Mouse (Mus musculus): ENCODE data around the gene Sec1.

Sec1 gene

GRCm38 (mm10) chr7:45693921-45694591 lies at the start of gene Sec1:
Gene Sec1, minus strand, starts transcription at chr7:45694402.
- no peak for DNase-seq (ENCODE audit: low read depth, low spot score)

GRCm38 (mm10) chr7:45742338-45742737 lies 48.1 kb upstream of the Sec1 start:
- DNase-seq (ENCODE audit: low read depth, low spot score): no peak

DNA sequence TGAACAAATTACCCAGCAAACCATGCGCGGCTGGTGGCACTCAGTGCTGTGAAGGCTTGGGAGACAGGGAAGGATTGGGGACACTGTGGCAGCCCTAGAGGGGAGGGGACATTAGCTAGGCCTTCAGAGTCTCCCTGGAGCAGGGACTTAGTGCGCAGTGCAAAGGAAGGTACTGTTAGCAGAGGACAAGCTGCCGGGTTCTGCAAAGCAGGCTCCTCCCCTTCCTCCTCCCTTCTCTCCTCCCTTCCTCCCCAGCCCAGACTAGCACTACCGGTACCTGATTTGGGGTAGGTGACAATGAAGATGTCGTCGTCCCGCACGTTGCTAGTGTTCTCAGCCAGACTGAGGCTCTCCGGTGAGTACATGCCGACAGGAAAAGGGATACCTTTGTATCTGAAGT lies 47.6 kb upstream of the Sec1 start:
- no peak for DNase-seq (ENCODE audit: low read depth, low spot score)

DNA sequence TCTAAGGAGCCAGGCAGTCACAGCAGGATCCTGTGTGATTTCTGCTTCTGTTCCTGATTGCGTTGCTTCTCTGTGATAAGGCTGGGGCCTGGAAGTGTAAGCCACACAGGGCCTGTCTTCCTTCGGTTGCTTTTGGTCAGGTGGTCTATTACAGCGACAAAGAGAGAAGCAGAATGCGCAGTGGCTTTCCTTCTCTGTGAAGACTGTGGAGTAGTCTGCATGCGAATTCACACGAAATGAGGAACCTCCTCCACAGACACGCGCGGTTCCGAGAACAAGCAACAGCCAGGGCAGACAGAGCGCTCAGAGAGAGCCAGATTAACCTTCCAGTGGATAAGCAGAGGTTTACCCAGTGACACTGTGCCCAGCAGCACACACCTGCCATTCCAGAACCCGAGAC lies 47.1 kb upstream of the Sec1 start:
- DNase-seq (ENCODE audit: low read depth, low spot score): no peak

DNA sequence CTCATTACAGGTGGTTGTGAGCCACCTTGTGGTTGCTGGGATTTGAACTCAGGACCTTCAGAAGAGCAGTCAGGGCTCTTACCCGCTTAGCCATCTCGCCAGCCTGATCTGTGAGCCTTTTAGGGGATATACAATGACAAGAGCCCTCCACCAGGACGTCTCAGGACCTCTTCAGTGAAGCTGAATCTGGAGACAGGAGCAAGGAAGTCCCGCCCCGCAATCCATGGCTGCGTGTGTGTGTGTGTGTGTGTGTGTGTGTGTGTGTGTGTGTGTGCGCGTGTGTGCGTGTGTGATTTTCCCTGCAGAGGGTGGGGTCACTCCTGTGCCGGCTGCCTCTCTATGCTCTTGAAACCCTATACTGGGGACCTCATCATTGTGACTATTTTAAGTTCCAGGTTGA lies 45.6 kb upstream of the Sec1 start:
- DNase-seq (ENCODE audit: low read depth, low spot score): no peak

- peak; percentile 73 for DNase-seq (ENCODE audit: low read depth, low spot score)
These were observed 45.1 kb upstream of the Sec1 start for GRCm38 (mm10) chr7:45739162-45739763.

DNA sequence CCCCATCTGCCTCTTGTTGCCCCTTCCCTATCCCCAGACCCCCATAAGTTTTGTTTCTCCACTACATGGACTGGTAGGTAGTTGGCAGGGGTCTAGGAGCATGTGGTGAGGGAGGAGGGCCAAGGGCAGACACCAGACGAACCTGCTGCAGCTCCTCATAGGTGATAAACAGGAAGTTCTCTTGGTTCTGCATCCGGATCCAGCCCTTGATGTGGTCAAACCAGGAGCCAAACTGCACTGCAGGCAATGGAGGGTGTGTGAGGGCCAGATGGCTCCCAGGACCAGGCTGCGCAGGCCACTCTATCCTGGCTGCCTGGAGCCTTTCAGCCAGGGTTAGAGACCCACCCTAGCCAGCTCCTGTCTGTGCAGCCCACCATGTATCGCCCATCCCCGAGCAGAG lies 39.3 kb upstream of the Sec1 start:
- DNase-seq (ENCODE audit: low read depth, low spot score): no peak

GRCm38 (mm10) chr7:45730727-45731431 lies 36.7 kb upstream of the Sec1 start:
- no peak for DNase-seq (ENCODE audit: low read depth, low spot score)

DNA sequence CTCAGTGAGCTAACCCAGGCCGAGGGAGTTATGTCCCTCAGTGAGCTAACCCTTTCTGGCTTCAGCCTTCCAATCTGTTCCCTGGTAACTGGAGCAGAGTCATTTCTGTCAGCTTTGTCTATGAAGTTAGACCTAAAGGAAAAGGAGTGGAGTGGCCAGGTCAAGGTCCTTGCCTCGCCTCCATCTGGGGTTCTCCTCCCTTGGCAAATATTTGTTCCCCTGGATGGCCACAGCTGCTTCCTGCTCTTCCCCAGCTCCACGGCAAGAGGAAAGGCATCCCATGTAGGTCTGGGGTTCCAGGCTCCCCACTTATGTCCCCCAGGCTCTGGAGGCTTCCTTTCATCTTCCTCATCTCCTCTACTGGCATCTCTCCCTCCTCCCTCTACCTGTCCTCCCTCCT lies 33.4 kb upstream of the Sec1 start:
- DNase-seq (ENCODE audit: low read depth, low spot score): no peak

DNA sequence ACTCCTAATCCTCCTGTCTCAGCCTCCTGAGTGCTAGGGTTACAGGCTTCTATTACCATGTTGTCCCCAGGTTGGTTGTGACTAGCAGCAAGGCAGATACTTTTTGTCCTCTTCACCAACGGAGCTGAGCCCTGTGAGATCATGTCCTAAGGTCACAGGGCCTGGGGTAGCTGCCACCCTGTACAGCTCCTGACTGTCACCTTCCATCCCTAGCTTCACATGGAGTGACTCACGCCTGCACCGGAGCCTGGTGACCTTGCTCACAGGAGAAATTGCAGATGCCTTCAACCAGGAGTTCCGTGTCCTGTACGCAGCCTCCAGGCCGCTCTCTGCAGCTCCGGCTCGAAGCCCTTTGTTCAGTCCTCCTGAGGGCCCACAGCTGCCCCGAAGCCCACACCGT lies 32.2 kb upstream of the Sec1 start:
- DNase-seq (ENCODE audit: low read depth, low spot score): no peak

DNA sequence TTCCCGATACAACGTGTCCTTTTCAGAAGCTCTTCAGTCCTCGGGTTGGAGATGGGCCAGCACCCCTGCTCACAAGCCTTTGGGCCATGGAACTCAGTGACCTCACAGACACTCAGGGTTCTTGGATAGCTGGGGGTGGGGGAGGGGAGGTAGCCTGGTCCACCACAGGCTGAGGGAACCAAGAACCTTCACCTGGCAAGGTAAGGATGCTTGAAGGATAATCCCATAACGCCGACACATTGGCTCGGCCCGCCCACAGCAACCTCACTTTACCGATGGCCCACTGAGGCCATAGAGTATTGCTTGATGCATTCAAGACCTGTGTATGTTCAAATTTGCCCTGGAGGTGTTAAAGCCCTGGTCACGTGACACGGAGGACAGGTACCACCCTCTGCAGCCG lies 31.5 kb upstream of the Sec1 start, which contains the start of gene Spaca4:
Gene Spaca4 (minus strand): TSS at position 101 of the 400 bp plus-strand sequence.
- DNase-seq (ENCODE audit: low read depth, low spot score): no peak

GRCm38 (mm10) chr7:45725151-45725550 lies 30.9 kb upstream of the Sec1 start:
- no peak for DNase-seq (ENCODE audit: low read depth, low spot score)

DNA sequence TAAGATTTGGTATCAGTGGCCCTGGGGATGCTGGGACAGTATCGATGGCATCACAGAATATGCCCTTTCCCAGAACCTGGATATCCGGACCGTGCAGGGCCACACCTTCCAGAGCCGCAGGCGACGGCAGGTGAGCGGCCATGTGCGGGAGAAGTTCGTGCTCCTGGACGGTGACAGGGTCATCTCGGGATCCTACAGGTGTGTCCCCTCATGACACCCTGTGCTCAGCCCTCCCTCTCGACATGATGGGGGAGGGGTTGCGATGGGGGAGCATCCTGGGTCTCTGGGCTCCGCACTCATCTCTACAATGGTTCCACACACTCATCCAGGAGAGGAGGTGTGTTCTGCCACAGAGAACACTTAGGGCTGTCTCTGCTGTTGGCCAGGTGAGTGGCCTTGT lies 29.6 kb upstream of the Sec1 start:
- DNase-seq (ENCODE audit: low read depth, low spot score): no peak

- DNase-seq (ENCODE audit: low read depth, low spot score): no peak
These were observed 29.1 kb upstream of the Sec1 start for GRCm38 (mm10) chr7:45723301-45723700.

DNA sequence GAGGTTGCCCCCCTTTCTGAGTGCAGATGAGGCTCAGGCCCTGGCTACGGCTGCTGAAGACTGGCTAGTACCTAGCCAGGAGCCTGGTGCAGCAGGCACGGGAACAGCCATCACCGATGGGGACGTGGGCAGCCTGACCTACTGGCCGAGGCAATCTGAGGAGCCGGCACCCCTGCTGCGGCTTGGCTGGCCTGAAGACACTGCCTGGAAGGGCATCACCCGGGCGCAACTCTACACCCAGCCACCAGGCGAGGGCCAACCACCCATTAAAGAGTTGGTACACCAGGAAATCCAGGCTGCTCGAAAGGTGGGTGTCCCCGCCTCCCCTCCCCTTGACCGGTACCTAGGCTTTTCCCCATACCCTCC lies 28.1 kb upstream of the Sec1 start:
- no peak for DNase-seq (ENCODE audit: low read depth, low spot score)

- no peak for DNase-seq (ENCODE audit: low read depth, low spot score)
These were observed 27.6 kb upstream of the Sec1 start for GRCm38 (mm10) chr7:45721642-45722347.

- no peak for DNase-seq (ENCODE audit: low read depth, low spot score)
These were observed 27.0 kb upstream of the Sec1 start for GRCm38 (mm10) chr7:45721234-45721571.

- DNase-seq (ENCODE audit: low read depth, low spot score): no peak
These were observed 26.4 kb upstream of the Sec1 start, which contains the start of gene Fam83e for GRCm38 (mm10) chr7:45720413-45721233. Gene Fam83e, plus strand, starts transcription at chr7:45721212.

DNA sequence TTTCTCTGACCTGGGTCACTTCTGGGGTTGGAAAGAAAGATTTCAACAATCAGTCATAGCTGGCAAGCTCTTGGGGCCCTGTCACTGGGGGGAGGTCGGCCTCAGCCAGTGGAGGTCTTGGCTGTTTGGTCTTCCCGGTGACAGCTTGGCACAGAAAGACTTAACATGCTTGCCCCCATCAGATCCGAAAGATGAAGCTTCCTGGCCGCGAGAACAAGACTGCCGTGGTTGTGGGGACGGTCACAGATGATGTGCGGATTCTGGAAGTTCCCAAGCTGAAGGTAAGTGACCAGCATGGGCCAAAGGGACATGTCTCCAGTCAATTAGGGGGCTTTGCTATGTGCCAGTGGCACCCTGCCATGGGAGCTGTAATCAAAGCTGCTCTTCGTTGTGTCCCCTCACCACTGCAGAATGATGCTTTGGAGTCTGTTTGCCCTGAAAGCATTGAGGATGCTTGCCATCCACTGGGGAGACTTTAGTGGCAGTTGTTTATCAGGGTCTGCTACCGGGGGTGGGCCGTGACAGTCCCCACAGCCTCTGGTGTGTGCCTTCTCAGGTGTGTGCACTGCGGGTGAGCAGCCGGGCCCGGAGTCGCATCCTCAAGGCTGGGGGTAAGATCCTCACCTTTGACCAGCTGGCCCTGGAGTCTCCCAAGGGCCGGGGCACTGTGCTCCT lies 25.7 kb upstream of the Sec1 start:
- no peak for DNase-seq (ENCODE audit: low read depth, low spot score)

DNA sequence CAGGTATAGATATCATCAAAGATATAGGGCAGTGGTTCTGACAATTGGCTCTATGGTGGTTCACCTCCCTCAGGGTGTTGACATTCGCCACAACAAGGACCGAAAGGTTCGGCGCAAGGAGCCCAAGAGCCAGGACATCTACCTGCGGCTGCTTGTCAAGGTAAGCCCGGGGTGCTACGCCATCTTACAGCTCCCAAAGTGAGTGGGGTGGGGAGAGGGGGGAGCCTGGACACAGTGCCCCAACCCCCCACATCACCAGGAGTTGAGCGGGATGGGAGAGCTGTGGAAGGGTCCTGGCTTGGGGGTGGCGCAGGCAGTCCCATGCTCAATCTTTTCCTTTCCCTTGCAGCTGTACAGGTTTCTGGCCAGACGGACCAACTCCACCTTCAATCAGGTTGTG lies 25.0 kb upstream of the Sec1 start:
- no peak for DNase-seq (ENCODE audit: low read depth, low spot score)

GRCm38 (mm10) chr7:45718331-45718730 lies 24.1 kb upstream of the Sec1 start:
- no peak for DNase-seq (ENCODE audit: low read depth, low spot score)

Measured in brain, embryonic 18.5 days (tissue).